Mouse (Mus musculus): ENCODE results near the gene Mdp1.

Mdp1 gene

GRCm38 (mm10) chr14:55659960-55660573 is at the start of gene Mdp1:
Gene Mdp1, minus strand, starts transcription at chr14:55660508.
- peak; percentile 81 to 86 for DNase-seq (ENCODE audit: low spot score in 2 of 2)

GRCm38 (mm10) chr14:55709509-55709908 is 49.2 kb upstream of the Mdp1 start:
- DNase-seq (ENCODE audit: low spot score in 2 of 2): no peak

GRCm38 (mm10) chr14:55707397-55707796 is 47.1 kb upstream of the Mdp1 start:
- no peak for DNase-seq (ENCODE audit: low spot score in 2 of 2)

- DNase-seq (ENCODE audit: low spot score in 2 of 2): no peak
Observed at GRCm38 (mm10) chr14:55706051-55706600, 45.8 kb upstream of the Mdp1 start.

GRCm38 (mm10) chr14:55702761-55703160 is 42.5 kb upstream of the Mdp1 start:
- DNase-seq (ENCODE audit: low spot score in 2 of 2): no peak

- no peak for DNase-seq (ENCODE audit: low spot score in 2 of 2)
Observed at GRCm38 (mm10) chr14:55701131-55701530, 40.8 kb upstream of the Mdp1 start.

GRCm38 (mm10) chr14:55697226-55697625 is 36.9 kb upstream of the Mdp1 start:
- no peak for DNase-seq (ENCODE audit: low spot score in 2 of 2)

- no peak for DNase-seq (ENCODE audit: low spot score in 2 of 2)
Observed at GRCm38 (mm10) chr14:55689433-55689832, 29.1 kb upstream of the Mdp1 start.

GRCm38 (mm10) chr14:55682118-55682493 is 21.8 kb upstream of the Mdp1 start:
- DNase-seq (ENCODE audit: low spot score in 2 of 2): no peak

GRCm38 (mm10) chr14:55681160-55682117 is 21.1 kb upstream of the Mdp1 start, which contains the start of gene Tinf2:
Gene Tinf2, minus strand, starts transcription at chr14:55681820.
- peak; percentile 94 to 98 for DNase-seq (ENCODE audit: low spot score in 2 of 2)

GRCm38 (mm10) chr14:55677615-55678014 is 17.3 kb upstream of the Mdp1 start:
- no peak for DNase-seq (ENCODE audit: low spot score in 2 of 2)

GRCm38 (mm10) chr14:55672741-55673060 is 12.4 kb upstream of the Mdp1 start:
- DNase-seq (ENCODE audit: low spot score in 2 of 2): no peak

- DNase-seq (ENCODE audit: low spot score in 2 of 2): peak; percentile 96 to 97
Observed at GRCm38 (mm10) chr14:55671833-55672740, 11.8 kb upstream of the Mdp1 start, which contains the start of the genes Gmpr2 and Nedd8. Gene Gmpr2, plus strand, starts transcription at chr14:55671941. Gene Nedd8, minus strand, starts transcription at chr14:55672124.

GRCm38 (mm10) chr14:55671486-55671832 is 11.2 kb upstream of the Mdp1 start:
- DNase-seq (ENCODE audit: low spot score in 2 of 2): no peak

- no peak for DNase-seq (ENCODE audit: low spot score in 2 of 2)
Observed at GRCm38 (mm10) chr14:55660636-55661035, 328 bp upstream of the Mdp1 start.

- no peak for DNase-seq (ENCODE audit: low spot score in 2 of 2)
Observed at GRCm38 (mm10) chr14:55658011-55658410, 2.3 kb downstream of the Mdp1 start.

- no peak for DNase-seq (ENCODE audit: low spot score in 2 of 2)
Observed at GRCm38 (mm10) chr14:55656935-55657334, 3.4 kb downstream of the Mdp1 start.

- DNase-seq (ENCODE audit: low spot score in 2 of 2): no peak
Observed at GRCm38 (mm10) chr14:55651528-55651927, 8.8 kb downstream of the Mdp1 start.

GRCm38 (mm10) chr14:55649884-55650283 is 10.4 kb downstream of the Mdp1 start, which contains the start of gene Tssk4:
Gene Tssk4, plus strand, starts transcription at chr14:55650184.
- DNase-seq (ENCODE audit: low spot score in 2 of 2): no peak

- no peak for DNase-seq (ENCODE audit: low spot score in 2 of 2)
Observed at GRCm38 (mm10) chr14:55644261-55644888, 15.9 kb downstream of the Mdp1 start.
